Mouse (Mus musculus): ENCODE results near the gene Nsmce1. TPM values are rescaled to one million over a fixed set of nuclear protein-coding genes. Genes with fewer than 3 reads are reported as not detected.

The Nsmce1 gene
- polyA plus RNA-seq, 1 experiment = 54.5 TPM

- no peak for DNase-seq (ENCODE audit: low read depth)
These were observed 364 bp upstream of the Nsmce1 start for GRCm38 (mm10) chr7:125491760-125492159.

DNA sequence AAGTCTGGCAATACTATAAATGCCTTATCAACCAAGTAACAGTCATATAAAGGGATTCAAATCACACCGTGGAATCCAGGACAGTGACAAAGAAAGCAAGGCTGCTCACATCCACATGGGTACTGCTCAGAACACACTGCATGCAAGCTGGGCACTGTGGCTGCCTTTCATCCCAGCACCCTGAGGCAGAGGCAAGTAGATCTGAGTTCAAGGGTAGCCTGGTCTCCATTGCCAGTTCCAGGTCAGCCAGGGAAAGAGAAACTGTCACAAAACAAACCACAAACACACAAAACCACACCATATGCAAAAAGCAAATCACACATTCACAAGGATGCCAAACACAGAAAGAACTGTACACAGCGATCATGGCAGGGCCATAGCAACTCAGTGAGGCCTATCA, 1.8 kb downstream of the Nsmce1 start:
- no peak for DNase-seq (ENCODE audit: low read depth)

DNA sequence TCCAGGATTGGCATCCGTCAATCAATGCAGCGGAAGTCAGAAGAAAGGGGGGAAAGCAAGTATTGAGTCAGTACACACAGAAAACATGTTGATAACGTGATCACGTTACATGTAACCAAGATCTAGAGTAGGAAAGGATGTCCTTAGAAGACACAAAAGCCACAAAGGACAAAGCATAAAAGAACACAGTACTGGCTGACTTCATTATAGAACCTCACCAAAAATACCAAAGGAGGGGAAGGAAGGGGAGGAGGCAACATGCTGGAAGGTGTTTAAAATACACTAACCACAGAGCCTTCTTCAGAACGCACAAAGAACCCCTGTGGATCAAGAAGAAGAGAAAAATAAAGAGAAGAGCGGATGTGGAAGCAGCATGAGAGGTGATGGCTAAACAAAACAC, 2.7 kb downstream of the Nsmce1 start:
- no peak for DNase-seq (ENCODE audit: low read depth)

DNA sequence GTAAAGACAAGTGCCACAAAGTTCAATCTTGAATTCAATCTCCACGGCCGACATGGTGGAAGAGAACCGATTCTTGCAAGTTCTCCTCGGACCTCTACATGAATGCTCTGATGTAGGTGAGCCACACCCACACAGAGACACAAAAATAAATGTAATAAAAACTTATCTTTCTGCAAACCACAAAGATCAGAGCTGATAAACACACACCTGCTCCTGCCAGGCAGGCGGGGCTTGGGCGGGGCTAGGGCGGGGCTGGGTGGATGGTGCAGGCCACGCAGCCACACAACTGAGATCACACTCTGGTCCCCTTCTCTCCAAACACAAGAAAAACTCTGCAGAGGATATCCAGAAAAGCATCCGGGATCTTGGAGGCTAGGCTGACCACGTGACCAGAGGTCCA, 4.3 kb downstream of the Nsmce1 start:
- DNase-seq (ENCODE audit: low read depth) = no peak

GRCm38 (mm10) chr7:125486121-125486630, 5.2 kb downstream of the Nsmce1 start:
- DNase-seq (ENCODE audit: low read depth) = no peak

GRCm38 (mm10) chr7:125484791-125485190, 6.6 kb downstream of the Nsmce1 start:
- no peak for DNase-seq (ENCODE audit: low read depth)

- no peak for DNase-seq (ENCODE audit: low read depth)
These were observed 8.5 kb downstream of the Nsmce1 start for GRCm38 (mm10) chr7:125482886-125483285.

DNA sequence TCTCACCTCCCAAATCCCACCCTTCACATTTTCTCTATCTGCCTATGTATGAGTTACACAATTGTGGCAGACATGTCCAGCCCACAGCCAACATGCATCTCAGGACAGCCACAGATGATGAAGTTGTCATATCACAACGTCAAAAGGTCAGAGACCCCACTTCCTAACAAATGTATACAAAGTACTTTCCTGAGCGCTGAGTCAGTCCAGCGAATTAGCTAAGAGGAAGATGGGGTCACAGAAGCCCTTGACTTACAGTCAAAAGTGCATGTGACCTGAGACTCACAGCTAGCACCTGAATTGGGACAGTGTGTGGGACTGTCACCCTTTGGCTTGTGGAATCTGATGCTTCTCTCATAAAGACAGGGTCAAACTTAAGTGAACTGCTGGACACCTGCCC, 9.1 kb downstream of the Nsmce1 start:
- DNase-seq (ENCODE audit: low read depth) = no peak

DNA sequence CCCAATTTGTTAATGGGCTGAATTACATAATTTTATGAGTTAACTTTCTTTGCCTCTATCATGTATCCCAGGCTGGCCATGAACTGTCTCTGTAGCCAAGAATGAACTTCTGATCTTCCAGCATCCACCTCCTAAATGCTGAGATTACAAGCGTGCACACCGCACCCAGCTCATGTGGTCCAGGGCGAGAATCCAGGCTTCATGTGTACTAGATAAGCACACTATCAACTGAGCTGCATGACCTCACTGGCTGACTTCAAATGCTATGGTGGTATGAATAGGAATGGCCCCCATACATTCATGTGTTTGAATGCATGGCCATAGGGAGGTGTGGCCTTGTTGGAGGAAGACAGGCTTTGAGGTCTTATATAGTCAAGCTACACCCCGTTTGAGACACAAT, 10.9 kb downstream of the Nsmce1 start:
- no peak for DNase-seq (ENCODE audit: low read depth)

DNA sequence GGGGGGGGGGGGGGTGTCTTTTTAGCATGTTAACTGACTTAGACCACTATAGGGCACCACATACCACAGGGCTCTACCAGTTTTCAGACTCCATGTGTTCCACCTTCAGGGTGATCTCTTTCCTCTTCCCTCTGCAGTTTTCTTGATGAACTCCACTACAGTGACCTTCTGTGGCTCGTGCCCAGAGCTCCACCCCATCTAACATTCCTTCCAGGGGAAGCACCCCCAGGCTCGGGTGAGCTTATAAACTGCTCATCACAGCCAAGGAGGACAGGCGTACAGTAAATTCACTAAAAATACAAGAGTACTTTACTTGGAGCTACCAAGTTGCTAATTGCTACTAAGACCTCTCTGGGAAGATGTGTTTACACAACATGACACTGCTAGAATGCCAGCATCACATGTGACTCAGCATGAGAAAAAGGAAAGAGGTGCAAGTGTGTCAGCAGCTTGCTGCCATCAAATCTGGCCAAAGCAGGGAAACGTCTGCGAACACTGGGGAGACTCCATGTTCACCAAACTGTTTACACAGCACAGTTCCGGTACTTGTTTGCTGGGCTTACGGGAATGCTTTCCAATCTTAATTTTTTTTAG, 12.9 kb downstream of the Nsmce1 start:
- no peak for DNase-seq (ENCODE audit: low read depth)

DNA sequence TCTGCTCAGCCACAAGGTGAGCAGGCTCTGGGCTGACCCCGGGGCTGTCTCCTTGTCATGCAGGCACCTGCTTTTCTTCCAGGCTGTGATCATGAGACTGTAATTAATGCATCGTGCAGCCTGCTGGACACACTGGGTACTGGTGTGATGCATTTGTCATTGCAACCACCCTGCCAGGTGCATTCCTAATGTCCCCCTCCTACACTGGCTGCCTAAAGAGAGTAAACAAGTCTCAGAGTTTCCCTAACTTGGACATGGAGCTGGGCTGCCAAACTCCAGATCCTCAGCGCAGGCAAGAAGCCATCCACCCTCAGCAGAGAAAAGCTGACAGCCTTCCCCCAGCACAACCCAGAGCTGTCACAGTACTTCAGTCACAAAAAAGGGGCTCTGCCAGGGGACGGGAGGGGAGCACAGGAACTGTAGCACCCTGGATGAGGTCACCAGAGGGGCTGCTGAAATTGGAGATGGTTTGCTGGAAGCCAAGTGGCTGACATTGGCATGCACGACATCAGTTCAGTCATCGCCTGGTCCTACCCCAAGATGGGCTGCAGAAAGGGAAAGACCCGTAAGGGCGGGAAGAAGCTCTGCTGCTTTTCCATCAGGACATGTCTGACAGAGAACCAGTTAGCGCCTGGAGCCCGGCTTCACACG, 15.7 kb downstream of the Nsmce1 start:
- no peak for DNase-seq (ENCODE audit: low read depth)

- no peak for DNase-seq (ENCODE audit: low read depth)
These were observed 16.9 kb downstream of the Nsmce1 start for GRCm38 (mm10) chr7:125474535-125474934.

DNA sequence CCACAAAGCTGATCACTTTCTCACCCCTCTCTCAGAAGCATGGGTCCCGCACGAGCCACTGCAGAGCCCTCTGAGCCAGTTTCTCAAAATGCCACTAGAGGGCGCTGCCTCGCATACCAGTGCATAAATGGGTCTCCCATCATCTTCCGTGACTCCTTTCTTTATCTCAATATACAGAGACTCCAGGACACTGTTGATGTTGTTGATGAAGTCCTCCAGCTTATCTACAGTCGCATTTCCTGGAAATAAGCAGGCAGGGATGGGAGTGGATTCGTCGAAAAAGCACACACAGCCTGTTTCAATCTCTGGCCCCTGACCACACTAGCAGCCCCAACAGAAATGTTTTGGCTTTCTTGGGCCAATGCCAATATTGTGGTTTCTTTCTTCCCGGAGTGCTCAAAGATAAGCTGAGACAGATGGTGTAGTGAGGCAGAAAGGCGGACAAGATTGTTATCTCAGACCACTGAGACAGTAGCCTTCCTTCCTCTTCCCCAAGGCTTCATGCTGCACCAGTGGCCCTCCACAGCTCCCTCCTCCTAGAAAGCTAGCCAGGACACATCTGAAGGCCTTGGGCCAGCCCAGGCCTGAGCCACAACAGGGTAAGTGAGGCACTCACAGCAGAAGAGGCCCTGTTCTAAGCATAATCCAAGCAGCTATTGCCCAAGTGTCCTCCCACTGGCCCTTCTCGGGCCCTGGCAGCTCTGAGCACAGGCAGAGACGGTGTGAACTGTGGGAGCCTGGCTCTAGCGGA, 19.2 kb downstream of the Nsmce1 start:
- DNase-seq (ENCODE audit: low read depth) = no peak

DNA sequence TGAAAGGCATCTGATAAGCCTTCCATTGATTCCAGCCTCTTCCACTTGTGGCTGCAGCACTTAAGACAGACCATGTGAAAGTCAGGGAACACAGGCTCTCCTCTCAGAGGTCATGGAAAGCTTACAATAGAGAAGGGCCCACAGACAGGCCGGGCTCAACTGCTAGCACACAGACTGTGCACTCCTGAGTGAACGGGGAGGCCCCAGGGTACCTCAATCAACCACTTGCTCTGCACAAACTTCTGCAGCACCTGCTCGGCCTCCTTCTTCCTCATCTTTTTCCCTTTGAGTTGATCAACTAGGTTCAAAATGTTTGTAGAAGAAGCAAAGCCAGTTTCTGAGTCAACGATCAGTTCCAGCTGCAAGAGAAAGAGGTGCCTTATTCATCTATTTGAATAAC, 20.5 kb downstream of the Nsmce1 start:
- no peak for DNase-seq (ENCODE audit: low read depth)

GRCm38 (mm10) chr7:125469937-125470336, 21.5 kb downstream of the Nsmce1 start:
- DNase-seq (ENCODE audit: low read depth) = no peak

- DNase-seq (ENCODE audit: low read depth) = no peak
These were observed 29.2 kb downstream of the Nsmce1 start for GRCm38 (mm10) chr7:125462200-125462599.

- no peak for DNase-seq (ENCODE audit: low read depth)
These were observed 37.7 kb downstream of the Nsmce1 start for GRCm38 (mm10) chr7:125453671-125454070.

- DNase-seq (ENCODE audit: low read depth) = no peak
These were observed 40.3 kb downstream of the Nsmce1 start for GRCm38 (mm10) chr7:125451078-125451477.

- DNase-seq (ENCODE audit: low read depth) = no peak
These were observed 40.7 kb downstream of the Nsmce1 start for GRCm38 (mm10) chr7:125450678-125451077.

- DNase-seq (ENCODE audit: low read depth) = peak; percentile 70
These were observed 46.7 kb downstream of the Nsmce1 start, which contains the start of gene Kdm8 for GRCm38 (mm10) chr7:125444464-125445401. Gene Kdm8 (plus strand): TSS chr7:125444676.

DNA sequence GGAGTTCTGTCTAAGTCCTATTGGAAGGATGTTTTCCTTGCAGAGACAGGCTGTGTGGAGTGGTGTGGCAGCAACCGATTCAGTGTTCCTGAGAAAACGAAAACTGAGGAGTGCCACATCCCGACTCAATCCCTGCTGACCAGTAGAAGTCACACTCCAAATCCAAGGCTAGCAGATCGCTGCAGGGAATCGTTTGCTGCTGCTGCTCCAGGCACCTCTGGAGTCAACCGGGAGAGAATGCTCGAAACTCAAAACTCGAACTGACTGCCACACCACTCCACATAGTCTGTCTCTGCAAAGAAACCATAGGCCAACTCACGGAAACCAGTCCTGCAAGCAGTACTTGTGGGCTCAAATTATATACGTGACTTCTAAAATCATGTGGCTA, 47.3 kb downstream of the Nsmce1 start:
- no peak for DNase-seq (ENCODE audit: low read depth)

GRCm38 (mm10) chr7:125442323-125442722, 49.1 kb downstream of the Nsmce1 start:
- no peak for DNase-seq (ENCODE audit: low read depth)

All from gonadal fat pad, adult 2 months (tissue).